In genomic region chr1:63819536-63820254, GRCm38 (mm10) we compare ENCODE assay signal across 11 mouse cellular contexts. TPM values are rescaled to one million over a fixed set of nuclear protein-coding genes. Genes with fewer than 3 reads are reported as not detected.
DNase-seq lines count a peak whose midpoint lies in the region; ATAC-seq and TF ChIP-seq lines count a peak whose summit lies in the region.
"Had no signal": no experiment of that assay in that cellular context is flagged by ENCODE, and none has a peak within 500 bp of the region (broad histone marks: within the 10 kb centered on the region; RNA-seq: fewer than 3 reads in every experiment).

No protein-coding gene starts in this region.

- H3K27me3 ChIP-seq in heart, adult 2 months (ENCODE audit: control insufficient read depth, insufficient read depth, low read length) = no peaks in the 10 kb centered on the region
- no peaks in the 10 kb centered on the region for H3K27me3 ChIP-seq in heart, postnatal 0 days (ENCODE audit: control insufficient read depth, insufficient read depth, low read length)
- H3K27me3 ChIP-seq in midbrain, embryonic 11.5 days (ENCODE audit: control insufficient read depth, insufficient read depth, low read length) = no peaks in the 10 kb centered on the region

- H3K4me2 ChIP-seq in heart, postnatal 0 days (ENCODE audit: low read depth, low read length) = no peak overlapping the region
- no peak overlapping the region for H3K4me2 ChIP-seq in midbrain, embryonic 11.5 days

- H3K9me3 ChIP-seq in heart, postnatal 0 days (replicated peaks; ENCODE audit: control insufficient read depth, low read length) = no peaks in the 10 kb centered on the region
- no peaks in the 10 kb centered on the region for H3K9me3 ChIP-seq in midbrain, embryonic 11.5 days (ENCODE audit: control insufficient read depth, low read length)

- 60% methylated on average over 11 of the region's 11 CpGs for WGBS in heart, adult 2 months
- 32% methylated on average over 11 of the region's 11 CpGs for WGBS in heart, postnatal 0 days
- 41% methylated on average over 11 of the region's 11 CpGs for WGBS in midbrain, embryonic 11.5 days

- peak overlapping the region; percentile 0; the same call in 1 of the 2 replicates for H3K4me3 ChIP-seq in heart, adult 2 months
- H3K4me3 ChIP-seq in cortical plate, adult 2 months (ENCODE audit: insufficient read depth, low read length) = no peak overlapping the region
- no peak overlapping the region for H3K4me3 ChIP-seq in heart, postnatal 0 days (ENCODE audit: low read depth, low read length)
- no peak overlapping the region for H3K4me3 ChIP-seq in midbrain, embryonic 11.5 days (ENCODE audit: low read depth, low read length)

- DNase-seq in heart, adult 2 months = no peak
- DNase-seq in heart, postnatal 36 days = no peak
- DNase-seq in heart, postnatal 0 days (ENCODE audit: low spot score) = peak; percentile 29
- DNase-seq in midbrain, embryonic 11.5 days (ENCODE audit: low spot score, missing footprints) = peak; percentile 86
- DNase-seq in cerebellum, postnatal 25 days = no peak
- DNase-seq in adrenal gland, postnatal 14 days = no peak
- DNase-seq in urinary bladder, adult 2 months (ENCODE audit: low spot score) = no peak
- DNase-seq: gastrocnemius, postnatal 36 days; kidney, postnatal 14 days had no signal

- no peaks in the 10 kb centered on the region for H3K4me1 ChIP-seq in heart, adult 2 months (ENCODE audit: control insufficient read depth, insufficient read depth, low read length)
- no peaks in the 10 kb centered on the region for H3K4me1 ChIP-seq in cortical plate, adult 2 months (ENCODE audit: control insufficient read depth, insufficient read depth, low read length)
- H3K4me1 ChIP-seq in heart, postnatal 0 days (ENCODE audit: control insufficient read depth, insufficient read depth) = 0 out of 2 replicates have a peak, but pooled peaks cover 6% of the 10 kb centered on the region
- peaks cover 9% of the 10 kb centered on the region; the same call in 1 of the 2 replicates for H3K4me1 ChIP-seq in midbrain, embryonic 11.5 days (ENCODE audit: control insufficient read depth, insufficient read depth, low read length)

- no peak overlapping the region for H3K9ac ChIP-seq in heart, adult 2 months (ENCODE audit: low read depth, low read length)
- H3K9ac ChIP-seq in heart, postnatal 0 days (replicated peaks; ENCODE audit: low read depth, low read length) = no peak overlapping the region
- H3K9ac ChIP-seq in midbrain, embryonic 11.5 days (ENCODE audit: low read length) = no peak overlapping the region

- no peak overlapping the region for H3K27ac ChIP-seq in heart, adult 2 months
- H3K27ac ChIP-seq in cortical plate, adult 2 months (ENCODE audit: insufficient read depth, low read length) = peak overlapping the region; percentile 21; the same call in 1 of the 2 replicates
- H3K27ac ChIP-seq in heart, postnatal 0 days (ENCODE audit: low read depth) = peak overlapping the region; percentile 62
- no peak overlapping the region for H3K27ac ChIP-seq in midbrain, embryonic 11.5 days (ENCODE audit: low read depth, low read length)

- no peak for TF ChIP-seq POLR2A in heart, adult 2 months (IDR thresholded peaks at IDR 0.05; ENCODE audit: insufficient read depth, low read depth, low read length)
- no peak for TF ChIP-seq POLR2A in cortical plate, adult 2 months (IDR thresholded peaks at IDR 0.05; ENCODE audit: extremely low read depth, insufficient read depth, low read length)

- H3K79me2 ChIP-seq in heart, adult 2 months (replicated peaks; ENCODE audit: control insufficient read depth, insufficient read depth, low read length) = no peaks in the 10 kb centered on the region

- H3K36me3 ChIP-seq in heart, adult 2 months (ENCODE audit: control insufficient read depth, insufficient read depth, low read length) = no peaks in the 10 kb centered on the region
- H3K36me3 ChIP-seq in heart, postnatal 0 days (replicated peaks; ENCODE audit: control insufficient read depth, insufficient read depth, low read length) = no peaks in the 10 kb centered on the region
- H3K36me3 ChIP-seq in midbrain, embryonic 11.5 days (ENCODE audit: control insufficient read depth, insufficient read depth, low read length) = no peaks in the 10 kb centered on the region

- intact Hi-C loops in heart, adult 2 months (cut with DNase I) = no loop called here
- intact Hi-C loops in heart, postnatal 36 days (cut with DNase I) = no loop called here

- ATAC-seq in heart, postnatal 0 days (ENCODE audit: insufficient read depth, low read depth) = peak; percentile 53; the same call in 1 of the 2 replicates
- ATAC-seq in midbrain, embryonic 11.5 days (ENCODE audit: low FRiP score) = no peak

- TF ChIP-seq CTCF in heart, adult 2 months (IDR thresholded peaks at IDR 0.05) = no peak
- no peak for TF ChIP-seq CTCF in cortical plate, adult 2 months (IDR thresholded peaks at IDR 0.05; ENCODE audit: extremely low read depth, insufficient read depth, low read length)
- no peak for TF ChIP-seq CTCF in heart, postnatal 0 days (IDR thresholded peaks at IDR 0.05; ENCODE audit: low read depth)

- no peak for TF ChIP-seq EP300 in heart, adult 2 months (IDR thresholded peaks at IDR 0.05; ENCODE audit: insufficient read depth, low read depth, low read length)
- no peak for TF ChIP-seq EP300 in heart, postnatal 0 days (IDR thresholded peaks at IDR 0.05; ENCODE audit: low read depth)

RNA-seq across cellular contexts. Expression of gene 4933402D24Rik, which starts 50.6 kb away (rescaled TPM):
- total RNA-seq in heart, adult 2 months (2021) = not detected
- polyA plus RNA-seq in heart, adult 2 months (2012; rRNA removed) = not detected in 2 replicates
- total RNA-seq in heart, postnatal 36 days (2021) = not detected
- 0.15 and 0.26 TPM in 2 replicates for polyA plus RNA-seq in cortical plate, adult 2 months (2012; rRNA removed)
- not detected in 2 replicates for total RNA-seq in heart, postnatal 0 days (2014; rRNA removed; ENCODE audit: low replicate concordance)
- polyA plus RNA-seq in heart, postnatal 0 days (2015; fragmentation: Nextera tagmentation; extraction: Ambion mirVana) = 0.08 TPM in 1 of 2 replicates, not detected in the other
- polyA plus RNA-seq in midbrain, embryonic 11.5 days (2014; fragmentation: Nextera tagmentation; extraction: Ambion mirVana) = 0.07 and 0.23 TPM in 2 replicates
- total RNA-seq in adrenal gland, postnatal 14 days (2021) = not detected in 2 replicates
- not detected in 2 replicates for polyA plus RNA-seq in urinary bladder, adult 2 months (2012; rRNA removed)
- total RNA-seq: gastrocnemius, postnatal 36 days had no signal
- polyA plus RNA-seq: liver, embryonic 16.5 days had no signal

Comparison
In these comparisons a context has a peak if more than half of its experiments do, and no peak if none do; other contexts are left out.
1. DNase-seq: peak in heart, postnatal 0 days (single experiment) and midbrain, embryonic 11.5 days (single experiment); none in heart, adult 2 months (0 of 2), heart, postnatal 36 days (0 of 2), cerebellum, postnatal 25 days (0 of 2), adrenal gland, postnatal 14 days (single experiment) and urinary bladder, adult 2 months (single experiment).
2. H3K27ac ChIP-seq: peak in cortical plate, adult 2 months (single experiment) and heart, postnatal 0 days (single experiment); none in heart, adult 2 months (single experiment) and midbrain, embryonic 11.5 days (single experiment).